Mouse (Mus musculus): ENCODE results near the gene Fam228a. TPM values are rescaled to one million over a fixed set of nuclear protein-coding genes. Genes with fewer than 3 reads are reported as not detected.

Fam228a gene
- total RNA-seq, 4 experiments from 2014 or later, result 0.12 to 0.24 TPM; not detected in 2

Other genes with a start within 250 kb of the Fam228a start
- 10 to 100 TPM; 19.5 to 22.2 (median 21.1) TPM for gene Itsn2, start 145.8 kb downstream of the Fam228a start, total RNA-seq (2022)
- not detected for gene Gm3625, start 145.5 kb downstream of the Fam228a start, total RNA-seq (2022)
- 1 to 10 TPM in 3 of 4 experiments, under 1 TPM in 1; 0.67 to 1.1 (median 1.0) TPM for gene Pfn4, start 30.6 kb upstream of the Fam228a start, total RNA-seq (2022)
- 10 to 100 TPM in 2 of 4 experiments, 1 to 10 TPM in 2; 8.9 to 16.4 (median 10.8) TPM for gene Fam228b, start 30.8 kb upstream of the Fam228a start, total RNA-seq (2022)
- gene Sf3b6, start 79.1 kb upstream of the Fam228a start, total RNA-seq (2022), result 10 to 100 TPM; 24.7 to 34.2 (median 28.8) TPM
- under 1 TPM in 1 of 4 experiments, not detected in 3; 0.58 TPM for gene Fkbp1b, start 103.2 kb upstream of the Fam228a start, total RNA-seq (2022)
- gene Wdcp, start 104.9 kb upstream of the Fam228a start, total RNA-seq (2022), result 1 to 10 TPM; 4.7 to 5.4 (median 5.1) TPM
- gene Mfsd2b, start 135.9 kb upstream of the Fam228a start, total RNA-seq (2022), result under 1 TPM; 0.25 to 0.48 (median 0.38) TPM
- gene Ubxn2a, start 169.3 kb upstream of the Fam228a start, total RNA-seq (2022), result 100 to 1,000 TPM; 142 to 163 (median 146) TPM
- gene Atad2b, start 178.9 kb upstream of the Fam228a start, total RNA-seq (2022), result 10 to 100 TPM; 10.0 to 11.2 (median 10.6) TPM